Mouse (Mus musculus): Measurements from ENCODE around the gene Srrd.

DNA sequence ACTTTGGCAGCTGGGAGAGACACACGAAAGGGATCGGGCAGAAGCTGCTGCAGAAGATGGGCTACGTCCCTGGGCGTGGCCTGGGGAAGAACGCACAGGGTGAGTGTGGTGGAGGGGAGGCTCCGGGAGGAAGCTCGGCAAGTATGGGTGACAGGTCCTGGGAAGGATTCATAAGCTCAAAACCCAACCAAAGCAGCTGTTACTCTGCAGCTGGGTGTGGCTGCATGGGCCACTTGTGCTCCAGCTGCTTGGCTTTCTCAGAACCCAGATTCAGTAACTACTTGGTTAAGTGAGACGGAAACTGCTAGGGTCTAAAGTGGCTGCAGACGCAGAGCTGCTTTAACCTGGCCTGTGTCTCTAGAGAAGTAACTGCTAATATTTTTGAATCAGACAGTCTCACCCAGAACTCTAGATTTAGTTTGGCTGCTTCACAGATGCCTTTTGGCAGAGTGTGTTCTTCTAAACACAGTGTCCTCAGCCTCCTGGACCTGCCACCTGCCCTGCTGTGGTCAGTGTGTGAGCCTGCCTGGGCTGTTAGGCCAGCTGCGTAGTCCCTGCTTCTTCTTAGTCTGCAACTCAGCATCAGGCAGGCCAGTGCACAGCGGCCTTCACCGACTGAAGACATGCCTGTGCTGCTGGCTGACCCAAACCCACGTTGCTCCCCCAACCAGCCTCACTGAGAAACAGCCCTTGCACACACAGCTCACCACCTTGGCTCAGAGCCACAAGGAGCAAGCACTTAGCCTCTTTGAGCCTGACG lies 12.9 kb downstream of the Srrd start:
- TF ChIP-seq CTCF (IDR thresholded peaks at IDR 0.05), result no peak
- TF ChIP-seq EP300 (IDR thresholded peaks at IDR 0.05), result no peak
